Mouse (Mus musculus) adrenal gland, postnatal 36 days (tissue): ENCODE measurements at regions not wholly inside any gene's neighbourhood (a gene's known extent, or its start where the extent isn't known, plus 50 kb on each side); places are given as distances from the start of the nearest gene placed in this dataset.

Experiments used
- DNase-seq, 2 experiments: peaks; one replicate each; pipeline ENCODE4 v3.0.0; 2021; ENCODE audit warnings: mixed read lengths in 1 of 2

GRCm38 (mm10) chr19:60032667-60033066 is 89.2 kb upstream of the Rab11fip2 start:
- no peak for DNase-seq

- no peak for DNase-seq
These were observed 86.8 kb upstream of the Rab11fip2 start for GRCm38 (mm10) chr19:60030212-60030788.

GRCm38 (mm10) chr19:60029720-60030119 is 86.3 kb upstream of the Rab11fip2 start:
- no peak for DNase-seq

- DNase-seq = no peak
These were observed 72.3 kb upstream of the Rab11fip2 start for GRCm38 (mm10) chr19:60015614-60016300.

- no peak for DNase-seq
These were observed 52.1 kb upstream of the Rab11fip2 start for GRCm38 (mm10) chr19:59995557-59995956.
